Mouse (Mus musculus): ENCODE results near the gene Cacng6. TPM values are rescaled to one million over a fixed set of nuclear protein-coding genes. Genes with fewer than 3 reads are reported as not detected.

Gene Cacng6
- total and polyA plus RNA-seq, 2 experiments from 2014 or later: 0.28 TPM; not detected in 1

DNA sequence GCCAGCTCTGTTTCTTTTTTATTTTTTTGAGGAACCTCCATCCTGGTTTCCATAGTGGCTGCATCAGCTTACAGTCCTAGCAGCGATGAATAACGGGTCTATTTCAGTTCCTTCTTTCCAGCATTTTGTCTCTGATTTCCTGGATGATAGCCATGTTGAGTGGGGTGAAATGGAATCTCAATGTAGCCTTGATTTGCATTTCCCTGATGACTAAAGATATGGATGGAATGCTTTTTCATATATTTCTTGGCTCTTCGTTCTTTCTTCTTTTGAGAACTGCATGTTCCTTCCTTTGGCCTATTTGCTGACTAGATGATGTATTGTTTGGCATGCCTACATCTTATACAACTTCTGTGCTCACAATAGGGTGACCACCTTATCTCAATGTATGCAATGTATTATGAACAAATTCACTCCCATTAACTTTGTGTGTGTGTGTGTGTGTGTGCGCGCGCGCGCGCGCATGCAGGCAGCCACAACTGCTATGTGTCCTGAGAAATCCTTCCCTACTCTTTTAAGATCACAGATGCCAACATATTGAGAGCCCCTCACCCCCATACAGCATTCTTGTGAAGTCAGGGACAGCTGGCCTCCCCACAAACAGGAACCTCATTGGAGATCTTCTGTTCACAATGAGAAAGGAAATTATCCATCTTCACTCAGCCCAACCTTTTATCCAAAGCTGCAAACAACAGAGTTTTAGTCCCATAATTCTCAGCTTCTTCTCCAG lies 33.3 kb downstream of the Cacng6 start:
- H3K4me3 ChIP-seq (ENCODE audit: low read length): no peak overlapping the region
- no peak overlapping the region for H3K27ac ChIP-seq
- H3K9me3 ChIP-seq (ENCODE audit: low read length): no peaks in the 10 kb centered on the region
- DNase-seq (ENCODE audit: low spot score): no peak
- no peaks in the 10 kb centered on the region for H3K27me3 ChIP-seq (ENCODE audit: insufficient read depth, low read length)
- WGBS: 91% methylated on average over 10 of the region's 10 CpGs
- no peak for ATAC-seq
- TF ChIP-seq CTCF (IDR thresholded peaks at IDR 0.05; ENCODE audit: low read depth): no peak
- no peak overlapping the region for H3K4me2 ChIP-seq (ENCODE audit: low read depth, low read length)
- H3K4me1 ChIP-seq (ENCODE audit: insufficient read depth, low read length): no peaks in the 10 kb centered on the region
- H3K36me3 ChIP-seq (ENCODE audit: insufficient read depth, low read length): no peaks in the 10 kb centered on the region
- H3K9ac ChIP-seq (replicated peaks; ENCODE audit: low read length): no peak overlapping the region

DNA sequence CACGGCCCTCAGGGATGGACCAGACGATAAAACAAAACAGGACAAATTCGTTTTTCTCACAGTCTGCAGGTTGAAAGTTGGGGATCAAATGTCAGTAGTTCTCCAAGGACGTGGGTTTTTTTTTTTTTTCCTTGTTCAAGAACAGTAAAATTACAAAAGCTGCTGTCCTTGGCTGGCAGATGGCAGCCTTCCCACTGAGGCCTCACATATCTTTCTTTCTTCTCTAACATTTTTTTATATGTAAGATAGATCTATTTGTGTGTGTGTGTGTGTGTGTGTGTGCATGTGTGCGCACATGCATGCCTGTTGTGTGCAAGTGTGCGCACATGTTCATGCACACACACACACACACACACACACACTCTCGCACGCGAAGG lies 33.8 kb downstream of the Cacng6 start:
- Histone ChIP-seq H3K27me3 (ENCODE audit: insufficient read depth, low read length) (no peaks in the 10 kb centered on the region), H3K4me3 (ENCODE audit: low read length) (no peak overlapping the region), H3K36me3 (ENCODE audit: insufficient read depth, low read length) (no peaks in the 10 kb centered on the region), H3K4me1 (ENCODE audit: insufficient read depth, low read length) (no peaks in the 10 kb centered on the region), H3K27ac (no peak overlapping the region), H3K9me3 (ENCODE audit: low read length) (no peaks in the 10 kb centered on the region), H3K4me2 (ENCODE audit: low read depth, low read length) (no peak overlapping the region), H3K9ac (replicated peaks; ENCODE audit: low read length) (no peak overlapping the region)
- DNase-seq (ENCODE audit: low spot score): no peak
- no peak for TF ChIP-seq CTCF (IDR thresholded peaks at IDR 0.05; ENCODE audit: low read depth)
- 77% methylated on average over 9 of the region's 9 CpGs for WGBS
- ATAC-seq: no peak

DNA sequence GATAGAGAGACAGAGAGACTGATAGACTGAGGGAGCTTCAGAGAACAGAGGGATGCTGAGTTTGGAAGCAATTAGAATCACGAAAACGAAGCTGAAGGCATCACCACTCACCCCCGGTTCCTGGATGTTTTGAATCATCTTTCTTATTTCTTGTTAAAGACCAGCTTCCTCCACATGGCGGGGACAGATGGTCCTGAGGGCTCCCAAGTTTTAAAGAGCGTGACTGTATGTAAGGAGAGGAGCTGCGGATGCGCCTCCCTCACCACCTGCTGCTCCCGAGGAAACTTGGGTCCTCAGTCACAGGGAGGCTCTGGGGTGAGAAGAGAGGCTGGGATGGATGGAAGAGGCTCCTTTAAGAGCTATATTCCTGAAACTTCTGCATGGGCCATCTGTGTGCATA lies 36.3 kb downstream of the Cacng6 start:
- Histone ChIP-seq H3K4me3 (ENCODE audit: low read length) (no peak overlapping the region), H3K9me3 (ENCODE audit: low read length) (no peaks in the 10 kb centered on the region), H3K9ac (replicated peaks; ENCODE audit: low read length) (no peak overlapping the region), H3K36me3 (ENCODE audit: insufficient read depth, low read length) (no peaks in the 10 kb centered on the region), H3K4me1 (ENCODE audit: insufficient read depth, low read length) (no peaks in the 10 kb centered on the region), H3K27me3 (ENCODE audit: insufficient read depth, low read length) (no peaks in the 10 kb centered on the region), H3K4me2 (ENCODE audit: low read depth, low read length) (no peak overlapping the region), H3K27ac (no peak overlapping the region)
- no peak for TF ChIP-seq CTCF (IDR thresholded peaks at IDR 0.05; ENCODE audit: low read depth)
- ATAC-seq (no peak), DNase-seq (ENCODE audit: low spot score) (no peak)
- 82% methylated on average over 8 of the region's 8 CpGs for WGBS

DNA sequence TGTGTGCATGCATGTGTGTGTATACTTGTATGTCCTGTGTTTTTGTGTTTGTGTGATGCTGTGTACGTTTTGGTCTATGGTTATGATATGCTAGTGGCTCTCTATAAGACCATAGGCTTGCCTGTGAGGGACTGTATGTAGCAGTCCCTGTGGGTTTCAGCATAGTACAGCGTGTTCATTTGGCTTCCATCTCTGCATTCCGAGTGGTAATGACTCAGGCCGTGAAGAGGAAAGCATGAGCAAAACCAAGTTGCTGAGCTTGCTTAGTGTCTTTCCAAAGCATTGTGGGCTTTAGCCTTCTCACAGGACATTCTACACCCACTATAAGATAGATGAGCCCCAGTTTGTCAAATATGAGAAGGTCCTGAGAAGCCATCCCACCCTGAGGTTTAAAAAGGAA lies 39.3 kb downstream of the Cacng6 start:
- DNase-seq (ENCODE audit: low spot score) (no peak), ATAC-seq (no peak)
- 89% methylated on average over 4 of the region's 4 CpGs for WGBS
- H3K36me3 ChIP-seq (ENCODE audit: insufficient read depth, low read length): no peaks in the 10 kb centered on the region
- no peak overlapping the region for H3K27ac ChIP-seq
- H3K4me1 ChIP-seq (ENCODE audit: insufficient read depth, low read length): no peaks in the 10 kb centered on the region
- no peak overlapping the region for H3K4me3 ChIP-seq (ENCODE audit: low read length)
- H3K27me3 ChIP-seq (ENCODE audit: insufficient read depth, low read length): no peaks in the 10 kb centered on the region
- H3K9ac ChIP-seq (replicated peaks; ENCODE audit: low read length): no peak overlapping the region
- H3K4me2 ChIP-seq (ENCODE audit: low read depth, low read length): no peak overlapping the region
- no peaks in the 10 kb centered on the region for H3K9me3 ChIP-seq (ENCODE audit: low read length)
- TF ChIP-seq CTCF (IDR thresholded peaks at IDR 0.05; ENCODE audit: low read depth): no peak

DNA sequence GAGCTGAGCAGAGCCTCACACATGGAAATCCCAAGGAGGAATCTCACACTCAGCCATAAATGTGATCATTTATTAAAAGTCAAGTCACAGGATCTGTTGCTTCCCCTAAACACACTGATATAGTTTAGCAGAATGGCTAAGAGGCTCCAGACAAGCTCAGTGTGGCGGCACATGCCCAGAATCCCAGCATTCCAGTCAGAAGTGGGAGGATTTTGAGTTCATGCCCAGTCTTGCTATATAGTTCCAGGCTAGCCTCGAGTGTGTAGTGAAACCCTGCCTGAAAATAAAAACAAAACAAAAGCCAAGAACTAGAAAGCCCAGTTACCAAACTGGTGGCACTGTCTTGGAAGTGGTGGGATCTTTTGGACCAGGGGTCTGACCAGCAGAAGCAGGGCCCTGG lies 44.6 kb downstream of the Cacng6 start:
- no peak overlapping the region for H3K9ac ChIP-seq (replicated peaks; ENCODE audit: low read length)
- no peaks in the 10 kb centered on the region for H3K27me3 ChIP-seq (ENCODE audit: insufficient read depth, low read length)

DNA sequence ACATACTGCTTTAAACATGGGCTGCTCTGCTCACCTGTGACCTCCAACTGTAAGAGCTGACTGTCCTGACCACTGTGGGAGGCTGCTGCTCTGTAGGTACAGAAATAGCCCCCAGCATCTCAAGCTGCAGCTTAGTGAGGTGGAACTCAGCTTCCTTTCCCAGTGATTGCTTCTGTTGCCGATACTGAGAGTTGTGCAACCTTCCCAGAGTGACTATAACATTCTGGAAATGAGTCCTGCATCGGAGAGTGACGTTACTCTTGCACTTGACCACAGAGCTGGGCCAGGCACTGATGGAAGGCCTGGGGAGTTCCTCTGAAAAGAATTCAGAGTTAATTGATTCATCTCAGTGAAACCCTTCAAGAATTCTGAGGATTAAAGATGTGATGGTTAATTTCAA lies 48.8 kb downstream of the Cacng6 start:
- H3K27me3 ChIP-seq (ENCODE audit: insufficient read depth, low read length): no peaks in the 10 kb centered on the region
- no peak overlapping the region for H3K27ac ChIP-seq
- DNase-seq (ENCODE audit: low spot score): no peak
- no peak overlapping the region for H3K4me3 ChIP-seq (ENCODE audit: low read length)
- no peak for ATAC-seq
- no peaks in the 10 kb centered on the region for H3K4me1 ChIP-seq (ENCODE audit: insufficient read depth, low read length)
- WGBS: 72% methylated on average over 3 of the region's 3 CpGs
- no peak overlapping the region for H3K9ac ChIP-seq (replicated peaks; ENCODE audit: low read length)
- H3K9me3 ChIP-seq (ENCODE audit: low read length): no peaks in the 10 kb centered on the region
- no peak for TF ChIP-seq CTCF (IDR thresholded peaks at IDR 0.05; ENCODE audit: low read depth)
- no peak overlapping the region for H3K4me2 ChIP-seq (ENCODE audit: low read depth, low read length)
- H3K36me3 ChIP-seq (ENCODE audit: insufficient read depth, low read length): no peaks in the 10 kb centered on the region

More for the DNA sequence above, 44.6 kb downstream of the Cacng6 start:
- Histone ChIP-seq H3K4me1 (ENCODE audit: insufficient read depth, low read length) (no peaks in the 10 kb centered on the region), H3K4me2 (ENCODE audit: low read depth, low read length) (no peak overlapping the region), H3K4me3 (ENCODE audit: low read length) (no peak overlapping the region), H3K36me3 (ENCODE audit: insufficient read depth, low read length) (no peaks in the 10 kb centered on the region), H3K27ac (no peak overlapping the region), H3K9me3 (ENCODE audit: low read length) (no peaks in the 10 kb centered on the region)
- no peak for ATAC-seq
- no peak for DNase-seq (ENCODE audit: low spot score)
- 65% methylated on average over 2 of the region's 2 CpGs for WGBS
- TF ChIP-seq CTCF (IDR thresholded peaks at IDR 0.05; ENCODE audit: low read depth): no peak

DNA sequence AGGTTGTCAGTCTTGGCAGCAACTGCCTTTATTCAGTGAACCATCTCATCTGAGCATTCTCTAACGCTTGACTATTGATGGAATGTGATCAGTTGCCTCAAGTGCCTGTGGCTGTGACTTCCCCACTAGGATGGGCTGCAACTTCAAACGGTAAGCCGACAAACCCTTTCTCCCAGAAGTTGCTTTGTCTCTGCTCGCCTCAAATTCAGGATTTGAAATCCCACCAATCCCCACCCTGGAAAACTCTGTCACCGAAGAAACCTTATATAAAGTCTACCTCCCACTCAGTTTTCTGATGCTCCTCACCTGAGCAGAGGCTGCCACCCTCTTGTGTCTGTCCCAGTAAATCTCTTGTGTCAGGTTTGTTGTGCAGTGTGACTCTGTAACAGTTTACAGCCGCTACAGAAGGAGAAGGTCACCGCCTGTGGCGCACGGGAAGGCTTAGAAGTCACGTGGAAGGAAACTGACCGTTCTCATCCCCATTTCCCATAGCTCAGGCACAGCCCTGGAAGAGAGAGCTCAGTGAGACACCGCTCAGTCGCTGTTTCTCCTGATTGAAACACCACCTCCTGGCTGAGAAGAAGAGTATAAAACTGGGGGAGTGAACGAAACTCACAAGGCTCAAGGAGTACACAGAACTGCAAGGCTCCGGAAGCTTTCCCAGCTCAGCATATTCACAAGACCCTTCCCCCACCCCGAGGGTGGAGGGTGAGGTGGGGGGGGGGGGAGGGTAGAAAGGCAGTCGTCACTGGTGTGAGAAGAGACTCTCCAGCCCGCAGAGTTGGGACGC lies 50.5 kb downstream of the Cacng6 start:
- peak overlapping the region; percentile 42 for H3K4me2 ChIP-seq (ENCODE audit: low read depth, low read length)
- no peaks in the 10 kb centered on the region for H3K4me1 ChIP-seq (ENCODE audit: insufficient read depth, low read length)
- no peaks in the 10 kb centered on the region for H3K27me3 ChIP-seq (ENCODE audit: insufficient read depth, low read length)
- no peak overlapping the region for H3K4me3 ChIP-seq (ENCODE audit: low read length)
- no peaks in the 10 kb centered on the region for H3K36me3 ChIP-seq (ENCODE audit: insufficient read depth, low read length)
- H3K9ac ChIP-seq (replicated peaks; ENCODE audit: low read length): no peak overlapping the region
- no peaks in the 10 kb centered on the region for H3K9me3 ChIP-seq (ENCODE audit: low read length)
- no peak overlapping the region for H3K27ac ChIP-seq
- DNase-seq (ENCODE audit: low spot score) (peak; percentile 18), ATAC-seq (peak; percentile 55; the same call in 1 of the 2 replicates)
- WGBS: 7% methylated on average over 19 of the region's 19 CpGs
- TF ChIP-seq CTCF (IDR thresholded peaks at IDR 0.05; ENCODE audit: low read depth): 0 out of 2 replicates have a peak, but pooled peaks have one; percentile 20

Measured in hindbrain, postnatal 0 days (tissue).